Mouse (Mus musculus) neural tube, embryonic 13.5 days (tissue): ENCODE measurements around the gene Dohh. TPM values are rescaled to one million over a fixed set of nuclear protein-coding genes. Genes with fewer than 3 reads are reported as not detected.

ENCODE experiments used
- ATAC-seq: fragments of 200-750 bp; cut with Nextera tagmentation; 2 replicates; pipeline ENCODE4 v1.8.0; 2017; ENCODE audit warnings: low read depth, mild to moderate bottlenecking, moderate TSS enrichment, moderate library complexity
- H3K27ac ChIP-seq: fragments of 300-500 bp; sonication (generic); replicated peaks from 2 replicates; pipeline ENCODE4 v1.5.1; 2015; ENCODE audit warnings: moderate library complexity, mild to moderate bottlenecking, inconsistent platforms
- H3K27me3 ChIP-seq: fragments of 300-500 bp; sonication (generic); 2 replicates; pipeline ENCODE4 v1.6.1; 2015; ENCODE audit warnings: mild to moderate bottlenecking, inconsistent platforms
- H3K36me3 ChIP-seq: fragments of 300-500 bp; sonication (generic); 2 replicates; pipeline ENCODE4 v1.6.1; 2015; ENCODE audit warnings: mild to moderate bottlenecking, inconsistent platforms
- H3K4me1 ChIP-seq: fragments of 300-500 bp; sonication (generic); replicated peaks from 2 replicates; pipeline ENCODE4 v1.6.1; 2015; ENCODE audit warnings: inconsistent platforms
- H3K4me2 ChIP-seq: fragments of 300-500 bp; sonication (generic); 2 replicates; pipeline ENCODE4 v1.6.1; 2015; ENCODE audit warnings: inconsistent platforms, mild to moderate bottlenecking, moderate library complexity
- H3K4me3 ChIP-seq: fragments of 300-500 bp; sonication (generic); 2 replicates; pipeline ENCODE4 v1.5.1; 2015; ENCODE audit warnings: mild to moderate bottlenecking, inconsistent platforms
- H3K9ac ChIP-seq: fragments of 300-500 bp; sonication (generic); 2 replicates; pipeline ENCODE4 v1.6.1; 2015; ENCODE audit warnings: moderate library complexity, mild to moderate bottlenecking, inconsistent platforms
- H3K9me3 ChIP-seq: fragments of 300-500 bp; sonication (generic); 2 replicates; pipeline ENCODE4 v1.6.1; 2016; ENCODE audit warnings: inconsistent platforms
- WGBS: fragments of 180-500 bp; shearing (Covaris S2); methylation state at CpG from one replicate; pipeline ENCODE4 v1.1.7; 2015; 5-methylcytosine and 5-hydroxymethylcytosine counted together
- polyA plus RNA-seq: library from polyadenylated mRNA; unstranded; fragments of >200 nt; fragmentation: Nextera tagmentation; extraction: Ambion mirVana; gene quantifications from 2 replicates; pipeline ENCODE4 v1.2.1, GENCODE M21; 2015

Gene Dohh
- polyA plus RNA-seq, 1 experiment from 2014 or later: 75.2 TPM

GRCm38 (mm10) chr10:81424246-81425051, 40.2 kb downstream of the Dohh start:
- 0 out of 2 replicates have a peak, but pooled peaks have one; percentile 7 for ATAC-seq
- peaks cover 37% of the 10 kb centered on the region for H3K27me3 ChIP-seq
- peak overlapping the region; percentile 45 for H3K4me3 ChIP-seq
- WGBS: 4% methylated on average over 25 of the region's 25 CpGs
- no peaks in the 10 kb centered on the region for H3K9me3 ChIP-seq
- H3K4me1 ChIP-seq: peaks cover 46% of the 10 kb centered on the region
- peak overlapping the region; percentile 52 for H3K9ac ChIP-seq
- peaks cover 12% of the 10 kb centered on the region; the same call in 1 of the 2 replicates for H3K36me3 ChIP-seq
- H3K27ac ChIP-seq: peak overlapping the region; percentile 59; the same call in 1 of the 2 replicates
- peak overlapping the region; percentile 62 for H3K4me2 ChIP-seq

GRCm38 (mm10) chr10:81425236-81425850, 41.1 kb downstream of the Dohh start:
- H3K9ac ChIP-seq: peak overlapping the region; percentile 45
- H3K36me3 ChIP-seq: peaks cover 3% of the 10 kb centered on the region; the same call in 1 of the 2 replicates
- H3K4me2 ChIP-seq: peak overlapping the region; percentile 62
- H3K4me3 ChIP-seq: peak overlapping the region; percentile 45
- no peak for ATAC-seq
- WGBS: 23% methylated on average over 10 of the region's 10 CpGs
- peaks cover 50% of the 10 kb centered on the region for H3K4me1 ChIP-seq
- H3K9me3 ChIP-seq: no peaks in the 10 kb centered on the region
- H3K27me3 ChIP-seq: peaks cover 37% of the 10 kb centered on the region
- H3K27ac ChIP-seq: no peak overlapping the region

- Histone ChIP-seq H3K36me3 (no peaks in the 10 kb centered on the region), H3K4me1 (peaks cover 53% of the 10 kb centered on the region), H3K9ac (peak overlapping the region; percentile 72), H3K4me3 (peak overlapping the region; percentile 45), H3K27ac (no peak overlapping the region), H3K4me2 (peak overlapping the region; percentile 62), H3K27me3 (peaks cover 37% of the 10 kb centered on the region), H3K9me3 (no peaks in the 10 kb centered on the region)
- ATAC-seq: no peak
- 3% methylated on average over 26 of the region's 33 CpGs for WGBS
Observed at GRCm38 (mm10) chr10:81426081-81426671, 41.9 kb downstream of the Dohh start.

GRCm38 (mm10) chr10:81426897-81427296, 42.7 kb downstream of the Dohh start:
- H3K4me1 ChIP-seq: peaks cover 59% of the 10 kb centered on the region
- H3K4me2 ChIP-seq: peak overlapping the region; percentile 62
- H3K27me3 ChIP-seq: peaks cover 37% of the 10 kb centered on the region
- ATAC-seq: no peak
- H3K4me3 ChIP-seq: peak overlapping the region; percentile 45
- peak overlapping the region; percentile 72 for H3K9ac ChIP-seq
- WGBS: 2% methylated on average over 38 of the region's 38 CpGs
- H3K36me3 ChIP-seq: no peaks in the 10 kb centered on the region
- H3K9me3 ChIP-seq: no peaks in the 10 kb centered on the region
- no peak overlapping the region for H3K27ac ChIP-seq

- Histone ChIP-seq H3K36me3 (no peaks in the 10 kb centered on the region), H3K9ac (peak overlapping the region; percentile 72), H3K4me1 (peaks cover 60% of the 10 kb centered on the region), H3K27me3 (peaks cover 37% of the 10 kb centered on the region), H3K4me2 (peak overlapping the region; percentile 62), H3K27ac (no peak overlapping the region), H3K4me3 (peak overlapping the region; percentile 45), H3K9me3 (no peaks in the 10 kb centered on the region)
- 32% methylated on average over 3 of the region's 3 CpGs for WGBS
- no peak for ATAC-seq
Observed at GRCm38 (mm10) chr10:81427327-81427726, 43.1 kb downstream of the Dohh start.

- no peak overlapping the region for H3K9ac ChIP-seq
- H3K36me3 ChIP-seq: no peaks in the 10 kb centered on the region
- H3K9me3 ChIP-seq: no peaks in the 10 kb centered on the region
- no peak overlapping the region for H3K4me2 ChIP-seq
- 74% methylated on average over 8 of the region's 8 CpGs for WGBS
- H3K4me3 ChIP-seq: no peak overlapping the region
- peaks cover 64% of the 10 kb centered on the region for H3K4me1 ChIP-seq
- ATAC-seq: no peak
- H3K27me3 ChIP-seq: peaks cover 37% of the 10 kb centered on the region
- no peak overlapping the region for H3K27ac ChIP-seq
Observed at GRCm38 (mm10) chr10:81427804-81428506, 43.7 kb downstream of the Dohh start.

GRCm38 (mm10) chr10:81428507-81428870, 44.3 kb downstream of the Dohh start:
- Histone ChIP-seq H3K4me3 (no peak overlapping the region), H3K9ac (no peak overlapping the region), H3K4me2 (no peak overlapping the region), H3K27me3 (peaks cover 37% of the 10 kb centered on the region), H3K27ac (no peak overlapping the region), H3K36me3 (no peaks in the 10 kb centered on the region), H3K4me1 (peaks cover 69% of the 10 kb centered on the region), H3K9me3 (no peaks in the 10 kb centered on the region)
- WGBS: 86% methylated on average over 7 of the region's 7 CpGs
- ATAC-seq: no peak

GRCm38 (mm10) chr10:81429092-81429491, 44.9 kb downstream of the Dohh start:
- no peak for ATAC-seq
- WGBS: 17% methylated on average over 2 of the region's 2 CpGs
- Histone ChIP-seq H3K27me3 (peaks cover 34% of the 10 kb centered on the region), H3K36me3 (no peaks in the 10 kb centered on the region), H3K9ac (no peak overlapping the region; the same call in 1 of the 2 replicates), H3K27ac (no peak overlapping the region), H3K4me2 (peak overlapping the region; percentile 85), H3K9me3 (no peaks in the 10 kb centered on the region), H3K4me3 (peak overlapping the region; percentile 77), H3K4me1 (peaks cover 70% of the 10 kb centered on the region)

GRCm38 (mm10) chr10:81429605-81430061, 45.4 kb downstream of the Dohh start:
- under 1% methylated on average over 20 of the region's 20 CpGs for whole genome bisulfite sequencing
- ATAC-seq: 0 out of 2 replicates have a peak, but pooled peaks have one; percentile 2
- peaks cover 33% of the 10 kb centered on the region for H3K27me3 ChIP-seq

GRCm38 (mm10) chr10:81430141-81430830, 46.1 kb downstream of the Dohh start:
- H3K9ac ChIP-seq: peak overlapping the region; percentile 92
- 1% methylated on average over 58 of the region's 89 CpGs for WGBS
- H3K9me3 ChIP-seq: no peaks in the 10 kb centered on the region
- peak; percentile 21 for ATAC-seq
- H3K4me1 ChIP-seq: peaks cover 68% of the 10 kb centered on the region
- peak overlapping the region; percentile 85 for H3K4me2 ChIP-seq
- H3K27ac ChIP-seq: peak overlapping the region; percentile 96
- no peaks in the 10 kb centered on the region for H3K36me3 ChIP-seq
- peaks cover 27% of the 10 kb centered on the region for H3K27me3 ChIP-seq
- H3K4me3 ChIP-seq: peak overlapping the region; percentile 77

More at GRCm38 (mm10) chr10:81429605-81430061, 45.4 kb downstream of the Dohh start:
- Histone ChIP-seq H3K4me2 (peak overlapping the region; percentile 85), H3K4me1 (peaks cover 68% of the 10 kb centered on the region), H3K9ac (peak overlapping the region; percentile 92), H3K4me3 (peak overlapping the region; percentile 77), H3K9me3 (no peaks in the 10 kb centered on the region), H3K27ac (peak overlapping the region; percentile 96), H3K36me3 (no peaks in the 10 kb centered on the region)
